Mouse (Mus musculus): ENCODE data around the gene Spint5.

DNA sequence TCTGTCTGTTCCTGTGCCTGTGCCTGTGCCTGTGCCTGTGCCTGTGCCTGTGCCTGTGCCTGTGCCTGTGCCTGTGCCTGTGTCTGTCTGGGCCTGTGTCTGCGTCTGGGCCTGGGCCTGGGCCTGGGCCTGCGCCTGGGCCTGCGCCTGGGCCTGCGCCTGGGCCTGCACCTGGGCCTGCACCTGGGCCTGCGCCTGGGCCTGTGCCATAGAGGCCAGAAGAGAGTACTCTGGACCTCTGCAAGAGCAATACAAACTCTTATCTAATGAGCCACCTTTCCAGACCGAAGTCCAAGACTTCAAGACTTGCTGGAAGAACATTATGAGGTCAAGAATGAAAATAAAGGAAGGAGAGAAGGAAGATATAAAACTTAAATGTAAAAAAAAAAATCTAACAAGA is 9.8 kb upstream of the Spint5 start:
- TF ChIP-seq GATA1 (IDR thresholded peaks at IDR 0.05; ENCODE audit: borderline replicate concordance, low read length), result no peak
- no peak for TF ChIP-seq FLI1 (IDR thresholded peaks at IDR 0.05; ENCODE audit: low read length)
